9 mouse cellular contexts compared by ENCODE assay signal in the genomic region with DNA sequence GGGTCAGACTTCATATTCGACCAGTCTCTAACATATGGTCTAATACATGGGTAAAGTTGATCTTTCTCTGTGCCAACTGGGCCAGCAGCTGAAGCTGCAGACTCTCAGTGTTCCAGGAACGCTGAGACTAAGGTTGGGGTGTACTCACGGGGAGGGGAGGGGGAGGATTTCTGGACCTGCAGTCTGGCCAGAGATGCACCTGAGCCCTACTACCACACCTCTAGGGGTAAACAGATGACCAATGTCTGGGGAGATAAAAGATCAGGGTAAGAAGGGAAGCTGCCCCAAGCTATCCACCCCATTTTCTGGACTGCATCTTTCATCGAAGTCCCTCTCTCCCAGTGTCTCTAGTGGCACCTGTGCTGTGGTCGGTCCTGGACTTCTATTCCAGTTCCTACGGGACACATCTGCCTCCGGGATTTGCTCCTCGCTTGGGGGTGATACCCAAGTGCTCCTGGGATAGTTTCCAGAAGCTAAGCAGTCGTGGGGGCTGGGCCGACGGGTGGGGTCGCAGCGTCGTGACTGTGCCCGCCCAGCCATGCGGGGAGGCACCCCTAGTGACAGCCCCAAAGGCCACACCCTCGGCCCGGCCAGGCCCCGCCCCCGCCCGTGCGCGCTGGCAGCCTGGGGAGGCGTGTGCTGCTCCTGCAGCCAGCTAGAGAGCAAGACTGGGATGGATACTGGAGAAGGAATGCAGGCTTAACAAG. TPM values are rescaled to one million over a fixed set of nuclear protein-coding genes. Genes with fewer than 3 reads are reported as not detected.
DNase-seq lines count a peak whose midpoint lies in the region; ATAC-seq and TF ChIP-seq lines count a peak whose summit lies in the region.
"Had no signal": no experiment of that assay in that cellular context is flagged by ENCODE, and none has a peak within 500 bp of the region (broad histone marks: within the 10 kb centered on the region; RNA-seq: fewer than 3 reads in every experiment).

A gene (plus strand): TSS at position 650 of the 707 bp plus-strand sequence.

- no peak for TF ChIP-seq EP300 in lung, postnatal 0 days (IDR thresholded peaks at IDR 0.05)

- H3K4me2 ChIP-seq in lung, postnatal 0 days (replicated peaks; ENCODE audit: low read depth, low read length) = peak within 1 kb of the TSS; percentile 45
- peak within 1 kb of the TSS; percentile 80 for H3K4me2 ChIP-seq in kidney, embryonic 15.5 days
- H3K4me2 ChIP-seq in limb, embryonic 15.5 days = peak within 1 kb of the TSS; percentile 78

- peak; percentile 84 for ATAC-seq in lung, postnatal 0 days
- ATAC-seq in kidney, embryonic 15.5 days (replicated peaks; ENCODE audit: low FRiP score) = peak; percentile 99
- peak; percentile 86 for ATAC-seq in limb, embryonic 15.5 days (ENCODE audit: insufficient number of reproducible peaks, low FRiP score, low TSS enrichment, low read depth)
- no peak for ATAC-seq in erythroid progenitor cell, adult 5-6 weeks (replicated peaks; ENCODE audit: low FRiP score, poor library complexity, severe bottlenecking)

- peak; percentile 21 for DNase-seq in lung, postnatal 0 days (ENCODE audit: low spot score)
- DNase-seq in lung, postnatal 36 days = no peak
- DNase-seq in embryo, embryonic 10 days (ENCODE audit: low spot score) = peak; percentile 59
- peak; percentile 44 to 60 for DNase-seq in heart, adult 18-20 months

- no peak within 1 kb of the TSS; the same call in 1 of the 2 replicates for H3K4me3 ChIP-seq in lung, postnatal 0 days (ENCODE audit: low read depth, low read length)
- H3K4me3 ChIP-seq in kidney, embryonic 15.5 days (replicated peaks) = peak within 1 kb of the TSS; percentile 44
- H3K4me3 ChIP-seq in limb, embryonic 15.5 days = peak within 1 kb of the TSS; percentile 41
- H3K4me3 ChIP-seq in olfactory bulb, adult 2 months (ENCODE audit: insufficient read depth, low read depth, low read length) = peak within 1 kb of the TSS; percentile 55

- TF ChIP-seq POLR2A in olfactory bulb, adult 2 months (IDR thresholded peaks at IDR 0.05; ENCODE audit: insufficient read depth, low read depth, low read length) = 0 out of 2 replicates have a peak, but pooled peaks have one; percentile 49

- no peaks in the 10 kb centered on the region; the same call in 1 of the 2 replicates for H3K4me1 ChIP-seq in lung, postnatal 0 days (ENCODE audit: insufficient read depth, low read depth, low read length)
- H3K4me1 ChIP-seq in kidney, embryonic 15.5 days = peaks cover 11% of the 10 kb centered on the region
- H3K4me1 ChIP-seq in limb, embryonic 15.5 days = peaks cover 10% of the 10 kb centered on the region
- H3K4me1 ChIP-seq in olfactory bulb, adult 2 months (ENCODE audit: control insufficient read depth, insufficient read depth, low read length) = peaks cover 10% of the 10 kb centered on the region

- no peaks in the 10 kb centered on the region for H3K27me3 ChIP-seq in lung, postnatal 0 days (replicated peaks; ENCODE audit: insufficient read depth, low read length)
- H3K27me3 ChIP-seq in kidney, embryonic 15.5 days = peaks cover 45% of the 10 kb centered on the region
- peaks cover 22% of the 10 kb centered on the region; the same call in 1 of the 2 replicates for H3K27me3 ChIP-seq in limb, embryonic 15.5 days

- no peak within 1 kb of the TSS for H3K9ac ChIP-seq in lung, postnatal 0 days (replicated peaks; ENCODE audit: low read depth)
- no peak within 1 kb of the TSS for H3K9ac ChIP-seq in kidney, embryonic 15.5 days
- H3K9ac ChIP-seq in limb, embryonic 15.5 days = no peak within 1 kb of the TSS

- H3K36me3 ChIP-seq in lung, postnatal 0 days (ENCODE audit: insufficient read depth, low read length) = no peaks in the 10 kb centered on the region
- H3K36me3 ChIP-seq in kidney, embryonic 15.5 days = no peaks in the 10 kb centered on the region
- H3K36me3 ChIP-seq in limb, embryonic 15.5 days = no peaks in the 10 kb centered on the region

- WGBS in lung, postnatal 0 days = 6% methylated on average over 24 of the region's 24 CpGs
- WGBS in kidney, embryonic 15.5 days = 5% methylated on average over 24 of the region's 24 CpGs
- 4% methylated on average over 24 of the region's 24 CpGs for WGBS in limb, embryonic 15.5 days
- WGBS in olfactory bulb, adult 2 months = 4% methylated on average over 24 of the region's 24 CpGs

- no peak within 1 kb of the TSS for H3K27ac ChIP-seq in lung, postnatal 0 days (ENCODE audit: low read length)
- H3K27ac ChIP-seq in kidney, embryonic 15.5 days = no peak within 1 kb of the TSS
- H3K27ac ChIP-seq in limb, embryonic 15.5 days = no peak within 1 kb of the TSS
- H3K27ac ChIP-seq in olfactory bulb, adult 2 months (ENCODE audit: insufficient read depth, low read depth, low read length) = peak within 1 kb of the TSS; percentile 52

- TF ChIP-seq CTCF in lung, postnatal 0 days (IDR thresholded peaks at IDR 0.05) = no peak
- no peak for TF ChIP-seq CTCF in olfactory bulb, adult 2 months (IDR thresholded peaks at IDR 0.05; ENCODE audit: insufficient read depth, low read depth, low read length)

- no peaks in the 10 kb centered on the region for H3K9me3 ChIP-seq in lung, postnatal 0 days (ENCODE audit: low read length)
- H3K9me3 ChIP-seq in kidney, embryonic 15.5 days (replicated peaks) = no peaks in the 10 kb centered on the region
- no peaks in the 10 kb centered on the region for H3K9me3 ChIP-seq in limb, embryonic 15.5 days

RNA-seq across cellular contexts. Expression of the gene that starts here (rescaled TPM):
- 0.25 and 0.30 TPM in 2 replicates for polyA plus RNA-seq in lung, postnatal 0 days (2015; fragmentation: Nextera tagmentation; extraction: Ambion mirVana)
- under 1 TPM; 0.79 to 0.80 TPM for total RNA-seq in heart, adult 18-20 months (2021)
- polyA plus RNA-seq in kidney, embryonic 15.5 days (2015; fragmentation: Nextera tagmentation; extraction: Ambion mirVana) = 0.06 and 0.09 TPM in 2 replicates
- polyA plus RNA-seq in limb, embryonic 15.5 days (2015; fragmentation: Nextera tagmentation; extraction: Ambion mirVana) = 4.2 and 4.3 TPM in 2 replicates
- not detected in 2 replicates for polyA plus RNA-seq in olfactory bulb, adult 2 months (2012; ENCODE audit: insufficient read depth, insufficient read length, low replicate concordance, missing spikeins)
- total RNA-seq in erythroid progenitor cell, adult 5-6 weeks (2015; ENCODE audit: low replicate concordance) = not detected in 2 replicates
- not detected in 2 replicates for total RNA-seq in erythroid progenitor cell, adult 5-6 weeks (2017; ENCODE audit: low replicate concordance)
- polyA plus RNA-seq: small intestine, adult 2 months had no signal

Comparison
In these comparisons a context has a peak if more than half of its experiments do, and no peak if none do; other contexts are left out.
1. Peak in DNase-seq, ATAC-seq and H3K4me2 ChIP-seq in lung, postnatal 0 days; RNA of the gene not detected or under 1 TPM.
2. Peak in DNase-seq in heart, adult 18-20 months; RNA of the gene not detected or under 1 TPM.
3. Peak in ATAC-seq, H3K4me3 ChIP-seq and H3K4me2 ChIP-seq in kidney, embryonic 15.5 days; RNA of the gene not detected or under 1 TPM.